Mouse (Mus musculus) MEL (cell line): ENCODE measurements at regions not wholly inside any gene's neighbourhood (a gene's known extent, or its start where the extent isn't known, plus 50 kb on each side); places are given as distances from the start of the nearest gene placed in this dataset.

Experiments
- DNase-seq: peaks from one replicate; pipeline ENCODE4 v3.0.0; 2011; ENCODE audit warnings: low read depth, low spot score
- H3K27ac ChIP-seq: 2 replicates; pipeline ENCODE4 v1.5.1; 2012; ENCODE audit warnings: low read depth, mild to moderate bottlenecking, control low read depth, low read length, moderate library complexity; ENCODE audit not compliant: control insufficient read depth
- H3K27me3 ChIP-seq, 2 experiments: fragments of 150-350 bp in 1 of 2; sonication (generic) in 1 of 2; 2 replicates each; pipeline ENCODE4 v1.6.1; 2012; ENCODE audit warnings: low read length in 2 of 2, mild to moderate bottlenecking in 2 of 2, improper control_type of control experiment in 1 of 2, moderate library complexity in 1 of 2; ENCODE audit not compliant: insufficient read depth in 2 of 2, control insufficient read depth in 1 of 2
- H3K36me3 ChIP-seq, 2 experiments: 2 replicates each; pipeline ENCODE4 v1.6.1; 2012 to 2014; ENCODE audit warnings: low read length in 2 of 2, improper control_type of control experiment in 1 of 2, inconsistent platforms in 1 of 2, mild to moderate bottlenecking in 1 of 2; ENCODE audit not compliant: insufficient read depth in 2 of 2, control insufficient read depth in 1 of 2
- H3K4me1 ChIP-seq, 2 experiments: fragments of 150-350 bp in 1 of 2; sonication (generic) in 1 of 2; 2 replicates each; pipeline ENCODE4 v1.6.1; 2012; ENCODE audit warnings: low read length in 2 of 2, improper control_type of control experiment in 1 of 2, mild to moderate bottlenecking in 1 of 2; ENCODE audit not compliant: insufficient read depth in 2 of 2, control insufficient read depth in 1 of 2
- H3K4me3 ChIP-seq, 2 experiments: fragments of 150-350 bp in 1 of 2; sonication (generic) in 1 of 2; 2 replicates each; pipeline ENCODE4 v1.5.1; 2012; ENCODE audit warnings: low read depth in 2 of 2, low read length in 2 of 2, mild to moderate bottlenecking in 2 of 2, moderate library complexity in 2 of 2, control low read depth in 1 of 2, improper control_type of control experiment in 1 of 2; ENCODE audit not compliant: control insufficient read depth in 1 of 2, insufficient read depth in 1 of 2
- H3K79me2 ChIP-seq: 2 replicates; pipeline ENCODE4 v1.6.1; 2012; ENCODE audit warnings: mild to moderate bottlenecking, low read length, moderate library complexity; ENCODE audit not compliant: control insufficient read depth, poor library complexity, insufficient read depth
- H3K9ac ChIP-seq: 2 replicates; pipeline ENCODE4 v1.6.1; 2012; ENCODE audit warnings: low read depth, mild to moderate bottlenecking, control low read depth, low read length, moderate library complexity; ENCODE audit not compliant: control insufficient read depth, poor library complexity, severe bottlenecking
- H3K9me3 ChIP-seq: fragments of 150-350 bp; sonication (generic); replicated peaks from 2 replicates; pipeline ENCODE4 v1.6.1; 2012; ENCODE audit warnings: mild to moderate bottlenecking, low read length, improper control_type of control experiment, moderate library complexity; ENCODE audit not compliant: insufficient read depth
- BHLHE40 ChIP-seq: IDR thresholded peaks from 2 replicates; pipeline ENCODE4 v1.6.1; 2012; ENCODE audit warnings: low read depth, mild to moderate bottlenecking, inconsistent platforms, low read length, improper control_type of control experiment, borderline replicate concordance
- CTCF ChIP-seq, 3 experiments: IDR thresholded peaks in 2 of 3; conservative IDR thresholded peaks in 1 of 3; 2 replicates each; pipeline ENCODE4 v1.5.1; 2011 to 2012; ENCODE audit warnings: low read length in 3 of 3, low read depth in 2 of 3, mild to moderate bottlenecking in 2 of 3, improper control_type of control experiment in 1 of 3, inconsistent platforms in 1 of 3, mixed read lengths in 1 of 3, moderate library complexity in 1 of 3; ENCODE audit not compliant: control insufficient read depth in 1 of 3, insufficient read depth in 1 of 3, poor library complexity in 1 of 3, severe bottlenecking in 1 of 3
- ELF1 ChIP-seq: IDR thresholded peaks from 2 replicates; pipeline ENCODE4 v1.6.1; 2014; ENCODE audit warnings: low read depth, mild to moderate bottlenecking, inconsistent platforms, low read length, improper control_type of control experiment, moderate library complexity
- HCFC1 ChIP-seq: IDR thresholded peaks from 2 replicates; pipeline ENCODE4 v1.6.1; 2012; ENCODE audit warnings: low read depth, mild to moderate bottlenecking, inconsistent platforms, low read length, improper control_type of control experiment, moderate library complexity
- MAFK ChIP-seq: IDR thresholded peaks from 2 replicates; pipeline ENCODE4 v1.6.1; 2011; ENCODE audit warnings: low read depth, mild to moderate bottlenecking, low read length, improper control_type of control experiment, borderline replicate concordance
- MAX ChIP-seq: IDR thresholded peaks from 2 replicates; pipeline ENCODE4 v1.6.1; 2011; ENCODE audit warnings: low read length, improper control_type of control experiment
- MXI1 ChIP-seq: IDR thresholded peaks from 2 replicates; pipeline ENCODE4 v1.6.1; 2011; ENCODE audit warnings: mild to moderate bottlenecking, low read depth, low read length, improper control_type of control experiment
- MYB ChIP-seq: IDR thresholded peaks from 2 replicates; pipeline ENCODE4 v1.6.1; 2011; ENCODE audit warnings: mild to moderate bottlenecking, low read depth, low read length, improper control_type of control experiment
- NELFE ChIP-seq: IDR thresholded peaks from 2 replicates; pipeline ENCODE4 v1.6.1; 2011; ENCODE audit warnings: low read depth, low read length, improper control_type of control experiment
- NRF1 ChIP-seq: IDR thresholded peaks from 2 replicates; pipeline ENCODE4 v1.6.1; 2014; ENCODE audit warnings: low read depth, mild to moderate bottlenecking, inconsistent platforms, low read length, improper control_type of control experiment, moderate library complexity; ENCODE audit not compliant: poor library complexity, insufficient read depth, severe bottlenecking
- POLR2A ChIP-seq, 2 experiments: IDR thresholded peaks; 2 replicates each; pipeline ENCODE4 v1.6.1; 2011 to 2012; ENCODE audit warnings: low read length in 2 of 2, mild to moderate bottlenecking in 2 of 2, control low read depth in 1 of 2, improper control_type of control experiment in 1 of 2, low read depth in 1 of 2, moderate library complexity in 1 of 2; ENCODE audit not compliant: control insufficient read depth in 1 of 2, insufficient read depth in 1 of 2, poor library complexity in 1 of 2
- POLR2AphosphoS2 ChIP-seq: IDR thresholded peaks from 2 replicates; pipeline ENCODE4 v1.6.1; 2011; ENCODE audit warnings: low read length, improper control_type of control experiment
- POLR2AphosphoS5 ChIP-seq: IDR thresholded peaks from 2 replicates; pipeline ENCODE4 v1.6.1; 2012; ENCODE audit warnings: low read depth, borderline replicate concordance, mild to moderate bottlenecking, inconsistent platforms, low read length, moderate library complexity, mixed read lengths
- RAD21 ChIP-seq: IDR thresholded peaks from 2 replicates; pipeline ENCODE4 v1.6.1; 2011; ENCODE audit warnings: mild to moderate bottlenecking, low read depth, low read length, improper control_type of control experiment
- RCOR1 ChIP-seq: IDR thresholded peaks from 2 replicates; pipeline ENCODE4 v1.6.1; 2012; ENCODE audit warnings: low read depth, mild to moderate bottlenecking, inconsistent platforms, low read length, improper control_type of control experiment
- TBP ChIP-seq: IDR thresholded peaks from 2 replicates; pipeline ENCODE4 v1.8.0; 2011; ENCODE audit warnings: low read depth, low read length, improper control_type of control experiment
- TCF12 ChIP-seq: IDR thresholded peaks from 2 replicates; pipeline ENCODE4 v1.6.1; 2014; ENCODE audit warnings: low read depth, mild to moderate bottlenecking, inconsistent platforms, low read length, improper control_type of control experiment, moderate library complexity
- USF2 ChIP-seq, 2 experiments: IDR thresholded peaks; 2 replicates each; pipeline ENCODE4 v1.6.1; 2011 to 2012; ENCODE audit warnings: improper control_type of control experiment in 2 of 2, low read length in 2 of 2, borderline replicate concordance in 1 of 2, inconsistent platforms in 1 of 2, low read depth in 1 of 2, mild to moderate bottlenecking in 1 of 2; ENCODE audit not compliant: insufficient read depth in 1 of 2
- ZC3H11A ChIP-seq: IDR thresholded peaks from 2 replicates; pipeline ENCODE4 v1.6.1; 2012; ENCODE audit warnings: low read depth, mild to moderate bottlenecking, inconsistent platforms, low read length, improper control_type of control experiment
- ZKSCAN1 ChIP-seq: IDR thresholded peaks from 2 replicates; pipeline ENCODE4 v1.6.1; 2012; ENCODE audit warnings: low read depth, mild to moderate bottlenecking, inconsistent platforms, low read length, improper control_type of control experiment, moderate library complexity
- ZMIZ1 ChIP-seq: IDR thresholded peaks from 2 replicates; pipeline ENCODE4 v1.6.1; 2012; ENCODE audit warnings: low read depth, mild to moderate bottlenecking, inconsistent platforms, low read length, improper control_type of control experiment, moderate library complexity

- TF ChIP-seq MAX: no peak; the same call in 1 of the 2 replicates
- peak in 1 of 2 experiments; percentile 35; a peak in 1 of 4 replicates for TF ChIP-seq POLR2A (IDR thresholded peaks at IDR 0.05; ENCODE audit: control insufficient read depth in 1 of 2, insufficient read depth in 1 of 2, low read depth in 1 of 2, low read length in 2 of 2, poor library complexity in 1 of 2)
- no peak for TF ChIP-seq ZMIZ1
- no peak for TF ChIP-seq POLR2AphosphoS5
- peak; percentile 59 for TF ChIP-seq HCFC1
- TF ChIP-seq TBP: no peak; the same call in 1 of the 2 replicates
- peak; percentile 78 for TF ChIP-seq ELF1
- no peak for TF ChIP-seq NRF1
- no peak for TF ChIP-seq POLR2AphosphoS2
- peak; percentile 87 for TF ChIP-seq RCOR1
- no peak for TF ChIP-seq ZC3H11A
- TF ChIP-seq ZKSCAN1: no peak
- TF ChIP-seq MYB: no peak
- peak; percentile 46 for TF ChIP-seq TCF12
- no peak for TF ChIP-seq MAFK
- TF ChIP-seq RAD21: no peak
- no peak for TF ChIP-seq CTCF (IDR thresholded peaks at IDR 0.05 in 2 of 3, conservative IDR thresholded peaks at IDR 0.05 in 1 of 3; ENCODE audit: control insufficient read depth in 1 of 3, insufficient read depth in 1 of 3, low read depth in 2 of 3, low read length in 3 of 3, poor library complexity in 1 of 3, severe bottlenecking in 1 of 3)
Measured at GRCm38 (mm10) chr11:19135375-19136050, 116.7 kb upstream of the Meis1 start (continued).

DNA sequence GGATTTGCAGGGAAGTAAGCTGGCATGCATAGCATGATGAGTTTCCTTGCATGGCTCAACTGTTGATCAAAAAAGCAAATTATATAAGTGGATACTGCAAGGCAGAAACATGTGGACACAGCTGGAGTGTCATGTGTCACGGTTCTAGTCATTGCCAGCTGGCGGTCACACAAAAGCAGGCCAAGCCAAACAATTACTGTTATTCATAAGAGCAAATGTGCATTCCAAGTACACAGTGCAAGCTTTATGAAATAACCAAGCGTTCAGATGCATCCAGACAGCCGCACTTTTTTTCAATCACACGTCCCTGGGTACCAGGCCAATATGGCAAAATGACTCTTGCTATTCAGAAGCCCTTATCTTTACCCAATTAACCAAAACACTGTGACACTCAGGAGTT lies 119.6 kb upstream of the Meis1 start:
- peaks cover 0 to 39% of the 10 kb centered on the region in 2 experiments; a peak in 2 of 4 replicates for H3K36me3 ChIP-seq
- H3K9me3 ChIP-seq: no peaks in the 10 kb centered on the region
- H3K27ac ChIP-seq: no peak overlapping the region
- DNase-seq: no peak
- no peak overlapping the region for H3K4me3 ChIP-seq
- H3K27me3 ChIP-seq: no peaks in the 10 kb centered on the region
- no peaks in the 10 kb centered on the region for H3K79me2 ChIP-seq
- H3K4me1 ChIP-seq: peaks cover 14 to 21% of the 10 kb centered on the region in 2 experiments
- H3K9ac ChIP-seq: no peak overlapping the region
- TF ChIP-seq MXI1 (no peak), BHLHE40 (no peak), USF2 (IDR thresholded peaks at IDR 0.05; ENCODE audit: borderline replicate concordance in 1 of 2, insufficient read depth in 1 of 2, low read depth in 1 of 2, low read length in 2 of 2) (no peak), NELFE (no peak)
